Mouse (Mus musculus) embryo, embryonic 10 days (tissue): ENCODE measurements around the gene Crb1.
A peak's percentile ranks its signal among the peaks of the same experiment; 100 is the strongest.
"Not testable (repeated sequence)": the region's sequence is repeated elsewhere in the genome, so short reads cannot be mapped to it uniquely, and the experiment has no call there.

ENCODE experiments used
- DNase-seq: peaks from one replicate; pipeline ENCODE4 v3.0.0-alpha.2; 2015; ENCODE audit warnings: low spot score

Crb1 gene

GRCm38 (mm10) chr1:139376638-139377286, at the start of gene Crb1:
Gene Crb1 (minus strand): TSS chr1:139377100.
- DNase-seq: peak; percentile 42

DNA sequence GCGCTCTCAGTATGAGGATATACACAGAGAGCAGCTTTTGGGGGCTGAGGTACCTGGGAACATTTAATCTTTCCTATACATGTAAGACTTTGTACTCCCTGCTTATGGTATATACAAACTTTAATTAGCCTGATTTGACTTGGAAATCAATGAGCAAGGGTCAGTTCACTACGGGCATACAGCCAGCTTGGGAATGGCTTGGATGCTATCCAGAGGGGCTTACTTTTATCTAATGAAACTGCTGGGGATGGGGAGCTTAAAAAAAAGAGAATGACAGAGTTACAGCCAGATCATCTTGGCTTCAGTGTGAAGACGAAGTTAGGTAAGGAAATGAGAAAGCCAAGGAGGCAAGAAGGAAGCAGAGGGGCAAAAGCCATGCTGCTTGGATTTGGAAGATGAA, 48.1 kb upstream of the Crb1 start:
- DNase-seq: no peak

DNA sequence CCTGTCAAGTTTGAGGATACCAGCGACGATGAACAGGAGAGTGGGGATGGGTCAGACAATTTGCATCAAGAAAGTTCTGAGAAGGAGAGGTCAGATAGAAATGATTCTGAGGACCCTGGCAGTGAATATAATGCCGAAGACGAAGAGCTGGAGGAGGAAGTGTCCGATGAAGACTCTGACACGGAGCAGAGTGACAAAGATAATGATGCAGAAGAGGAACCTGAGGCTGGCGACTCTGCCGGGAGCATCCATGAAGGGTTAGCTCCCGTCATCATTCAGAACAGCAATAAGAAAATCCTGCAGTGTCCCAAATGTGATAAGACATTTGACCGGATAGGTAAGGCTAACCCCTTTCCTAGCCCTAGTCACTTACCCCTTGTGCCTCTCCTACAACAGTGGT, 47.0 kb upstream of the Crb1 start:
- DNase-seq: no peak

DNA sequence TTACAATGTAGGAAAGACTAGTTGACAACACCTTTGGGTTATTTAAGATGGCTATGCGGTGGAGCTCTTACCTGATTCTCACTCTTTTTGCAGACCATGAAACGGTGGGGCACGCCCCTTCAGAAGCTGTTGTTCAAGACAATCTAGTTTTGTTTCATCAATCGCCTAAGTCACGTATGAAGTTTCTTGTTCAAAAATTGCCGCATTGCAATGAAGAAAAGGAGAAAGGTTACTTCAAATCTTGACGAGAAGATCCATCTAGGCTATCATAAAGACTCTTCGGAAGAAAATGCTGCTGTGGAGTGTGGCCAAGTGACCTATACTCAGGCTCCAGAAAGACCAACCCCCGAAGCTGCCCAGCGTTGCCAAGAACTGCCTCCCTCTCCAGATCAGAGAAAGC, 46.0 kb upstream of the Crb1 start:
- DNase-seq: peak; percentile 36

- DNase-seq: peak; percentile 86
Measured at GRCm38 (mm10) chr1:139421875-139422791, 45.2 kb upstream of the Crb1 start, which contains the start of gene Zbtb41. Gene Zbtb41 (plus strand): TSS chr1:139422288.

- no peak for DNase-seq
Measured at GRCm38 (mm10) chr1:139421521-139421874, 44.6 kb upstream of the Crb1 start.

- no peak for DNase-seq
Measured at GRCm38 (mm10) chr1:139413465-139413864, 36.6 kb upstream of the Crb1 start.

DNA sequence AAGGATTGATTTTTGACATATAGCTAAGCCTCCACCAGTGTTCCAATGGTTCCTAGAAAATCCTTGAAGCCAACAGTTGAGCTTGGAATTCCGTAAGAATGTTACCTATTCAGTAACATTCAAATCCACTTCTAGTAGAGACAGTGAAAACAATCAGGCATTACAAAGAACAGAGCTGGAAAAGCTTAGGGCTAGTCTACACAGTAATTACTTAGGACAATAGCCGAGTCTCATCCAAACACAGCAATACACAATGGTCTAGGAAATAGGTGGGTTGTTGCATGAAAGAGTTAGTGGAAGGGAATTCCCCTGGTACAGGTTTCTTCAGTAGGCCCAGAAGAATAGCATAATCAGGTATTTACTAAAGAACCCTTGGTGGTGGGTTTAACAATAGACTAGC, 35.5 kb upstream of the Crb1 start:
- not testable (repeated sequence) for DNase-seq

DNA sequence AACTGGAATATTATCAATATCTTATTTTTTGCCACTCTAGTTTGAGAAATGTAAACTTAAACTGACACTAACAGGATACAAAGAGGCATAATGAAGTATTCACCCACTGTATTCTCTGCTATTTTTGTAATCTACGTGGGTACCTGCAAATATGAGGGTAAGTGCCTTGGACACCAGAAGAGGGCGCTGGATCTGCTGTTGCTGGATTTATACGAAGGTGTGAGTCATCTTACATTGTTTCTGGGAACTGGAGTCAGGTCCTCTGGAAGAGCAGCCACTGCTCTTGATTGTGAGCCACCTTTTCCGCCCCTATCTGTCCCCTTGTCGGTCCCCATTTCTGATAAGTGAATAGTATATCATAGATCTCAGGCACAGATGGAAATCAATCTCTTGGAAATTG, 30.8 kb upstream of the Crb1 start:
- no peak for DNase-seq

DNA sequence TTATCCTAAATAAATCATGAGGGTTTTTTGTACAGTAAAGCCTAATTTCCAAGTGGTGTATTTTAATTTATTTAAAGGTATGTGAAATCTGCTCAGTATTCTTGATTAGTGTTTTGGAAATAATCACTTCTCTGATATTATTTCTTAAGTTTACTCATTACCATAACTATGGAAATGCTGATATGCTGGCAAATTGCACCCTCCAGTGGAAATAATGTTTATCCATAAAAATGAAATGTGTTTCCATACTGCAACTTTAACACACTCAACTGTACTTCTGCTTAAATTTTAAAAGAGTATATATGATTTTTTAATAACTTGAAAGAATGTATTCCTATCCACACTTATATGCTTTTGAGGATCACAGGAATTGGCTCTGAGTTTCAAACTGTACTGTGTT, 28.9 kb upstream of the Crb1 start:
- no peak for DNase-seq

GRCm38 (mm10) chr1:139396589-139396988, 19.7 kb upstream of the Crb1 start:
- DNase-seq: no peak

DNA sequence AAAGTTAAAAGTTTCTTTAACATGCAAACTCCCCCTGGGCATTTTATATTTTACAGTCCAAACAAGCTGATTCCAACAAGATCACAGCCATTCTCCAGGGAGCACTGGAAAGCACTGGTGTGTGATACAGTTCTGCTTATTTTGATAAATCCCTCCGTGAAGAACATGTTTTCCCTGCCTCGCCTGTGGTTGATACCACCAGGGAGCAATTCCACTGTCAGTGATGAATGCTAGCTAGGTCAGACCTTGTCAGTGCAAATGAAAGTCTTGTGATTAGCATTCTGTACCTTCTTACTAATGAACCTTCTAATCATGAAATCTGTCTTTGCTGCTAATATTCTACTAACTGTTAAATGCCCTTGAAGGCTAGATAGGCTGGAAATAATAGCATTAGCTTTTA, 14.8 kb upstream of the Crb1 start:
- no peak for DNase-seq

GRCm38 (mm10) chr1:139379621-139379984, 2.7 kb upstream of the Crb1 start:
- DNase-seq: peak; percentile 5

DNA sequence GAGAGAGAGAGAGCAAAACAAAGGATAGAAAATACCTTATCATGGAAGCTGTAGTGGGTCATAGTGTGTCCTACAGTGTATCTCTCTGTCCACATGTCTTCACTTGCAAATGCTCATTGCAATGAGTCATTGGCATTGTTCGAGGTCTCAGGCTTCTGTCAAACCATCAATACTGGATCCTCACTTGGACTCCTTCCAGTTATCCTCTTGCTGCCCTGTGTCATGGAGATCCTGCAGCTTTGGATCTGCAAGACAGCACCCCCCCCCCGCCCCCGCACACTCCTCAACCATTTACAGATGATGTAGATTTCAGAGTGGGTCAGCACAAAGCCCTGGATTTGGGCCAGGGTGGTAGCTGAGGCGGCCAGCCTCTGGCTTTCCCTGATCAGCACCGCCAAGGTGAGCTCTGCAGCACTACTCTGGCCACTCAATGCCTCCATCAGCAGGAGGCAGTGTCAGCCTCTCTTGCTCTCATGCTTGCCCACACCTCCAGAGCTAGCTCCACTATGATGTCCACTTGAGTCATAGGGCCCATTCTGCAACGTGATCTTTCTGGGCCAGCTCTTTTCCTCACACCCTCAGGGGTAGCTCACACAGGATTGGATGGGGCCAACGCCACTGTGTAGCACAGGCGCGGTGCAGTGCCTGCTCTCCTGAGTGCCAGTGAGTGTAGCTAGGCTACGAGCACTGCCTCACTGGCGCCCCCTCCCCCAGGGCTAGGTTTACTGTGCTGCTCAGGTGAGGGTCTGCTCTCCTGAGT, 2.1 kb upstream of the Crb1 start:
- peak; percentile 20 for DNase-seq

DNA sequence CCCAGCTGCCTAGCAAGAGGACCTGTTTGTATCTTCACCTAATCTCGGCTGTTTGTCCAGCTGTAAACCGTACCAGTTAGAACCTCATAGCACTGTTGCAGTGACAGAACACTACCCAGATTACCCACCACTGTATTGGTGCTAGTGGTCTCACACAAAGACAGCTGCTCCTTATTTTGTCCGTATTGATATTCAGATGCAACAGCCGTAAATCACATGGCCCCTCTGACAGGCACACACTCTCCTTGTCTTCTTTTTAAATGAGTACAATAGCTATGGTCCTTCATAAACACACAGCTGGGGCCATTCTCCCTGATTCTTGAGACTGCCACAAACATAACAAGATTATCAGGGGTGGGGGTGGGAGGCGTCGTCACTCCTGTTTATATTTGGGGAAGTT, 1.0 kb downstream of the Crb1 start:
- DNase-seq: peak; percentile 38

- DNase-seq: no peak
Measured at GRCm38 (mm10) chr1:139371341-139371740, 5.6 kb downstream of the Crb1 start.

- DNase-seq: no peak
Measured at GRCm38 (mm10) chr1:139348566-139348965, 28.3 kb downstream of the Crb1 start.

- no peak for DNase-seq
Measured at GRCm38 (mm10) chr1:139346602-139347371, 30.1 kb downstream of the Crb1 start.

GRCm38 (mm10) chr1:139346030-139346601, 30.8 kb downstream of the Crb1 start:
- no peak for DNase-seq

GRCm38 (mm10) chr1:139340178-139340859, 36.6 kb downstream of the Crb1 start:
- peak; percentile 58 for DNase-seq

- no peak for DNase-seq
Measured at GRCm38 (mm10) chr1:139336997-139337396, 39.9 kb downstream of the Crb1 start.
